Mouse (Mus musculus): ENCODE measurements at regions not wholly inside any gene's neighbourhood (a gene's known extent, or its start where the extent isn't known, plus 50 kb on each side); places are given as distances from the start of the nearest gene placed in this dataset.

- no peak for DNase-seq (ENCODE audit: low read depth, low spot score)
Observed at GRCm38 (mm10) chr5:27963765-27964164, 107.4 kb upstream of the Insig1 start.

- peak; percentile 27 for DNase-seq (ENCODE audit: low read depth, low spot score)
Observed at GRCm38 (mm10) chr5:27995186-27995585, 76.0 kb upstream of the Insig1 start.

- no peak for DNase-seq (ENCODE audit: low read depth, low spot score)
Observed at GRCm38 (mm10) chr5:27997751-27998150, 73.4 kb upstream of the Insig1 start.

- no peak for DNase-seq (ENCODE audit: low read depth, low spot score)
Observed at GRCm38 (mm10) chr5:28002922-28003321, 68.2 kb upstream of the Insig1 start.

GRCm38 (mm10) chr5:28003756-28004486, 67.2 kb upstream of the Insig1 start:
- DNase-seq (ENCODE audit: low read depth, low spot score), result no peak

- no peak for DNase-seq (ENCODE audit: low read depth, low spot score)
Observed at GRCm38 (mm10) chr5:28004487-28004827, 66.7 kb upstream of the Insig1 start.

- DNase-seq (ENCODE audit: low read depth, low spot score), result no peak
Observed at GRCm38 (mm10) chr5:28009386-28009785, 61.8 kb upstream of the Insig1 start.

GRCm38 (mm10) chr5:28009871-28010270, 61.3 kb upstream of the Insig1 start:
- no peak for DNase-seq (ENCODE audit: low read depth, low spot score)

GRCm38 (mm10) chr5:28010529-28010928, 60.6 kb upstream of the Insig1 start:
- no peak for DNase-seq (ENCODE audit: low read depth, low spot score)

GRCm38 (mm10) chr5:28012496-28012895, 58.7 kb upstream of the Insig1 start:
- DNase-seq (ENCODE audit: low read depth, low spot score), result no peak

- no peak for DNase-seq (ENCODE audit: low read depth, low spot score)
Observed at GRCm38 (mm10) chr5:28013619-28014273, 57.4 kb upstream of the Insig1 start.

- no peak for DNase-seq (ENCODE audit: low read depth, low spot score)
Observed at GRCm38 (mm10) chr5:28019864-28020263, 51.3 kb upstream of the Insig1 start.
